Mouse (Mus musculus): ENCODE results near the gene Fbxo44.
A peak's percentile ranks its signal among the peaks of the same experiment; 100 is the strongest.
"Not testable (repeated sequence)": the region's sequence is repeated elsewhere in the genome, so short reads cannot be mapped to it uniquely, and the experiment has no call there.

The Fbxo44 gene

DNA sequence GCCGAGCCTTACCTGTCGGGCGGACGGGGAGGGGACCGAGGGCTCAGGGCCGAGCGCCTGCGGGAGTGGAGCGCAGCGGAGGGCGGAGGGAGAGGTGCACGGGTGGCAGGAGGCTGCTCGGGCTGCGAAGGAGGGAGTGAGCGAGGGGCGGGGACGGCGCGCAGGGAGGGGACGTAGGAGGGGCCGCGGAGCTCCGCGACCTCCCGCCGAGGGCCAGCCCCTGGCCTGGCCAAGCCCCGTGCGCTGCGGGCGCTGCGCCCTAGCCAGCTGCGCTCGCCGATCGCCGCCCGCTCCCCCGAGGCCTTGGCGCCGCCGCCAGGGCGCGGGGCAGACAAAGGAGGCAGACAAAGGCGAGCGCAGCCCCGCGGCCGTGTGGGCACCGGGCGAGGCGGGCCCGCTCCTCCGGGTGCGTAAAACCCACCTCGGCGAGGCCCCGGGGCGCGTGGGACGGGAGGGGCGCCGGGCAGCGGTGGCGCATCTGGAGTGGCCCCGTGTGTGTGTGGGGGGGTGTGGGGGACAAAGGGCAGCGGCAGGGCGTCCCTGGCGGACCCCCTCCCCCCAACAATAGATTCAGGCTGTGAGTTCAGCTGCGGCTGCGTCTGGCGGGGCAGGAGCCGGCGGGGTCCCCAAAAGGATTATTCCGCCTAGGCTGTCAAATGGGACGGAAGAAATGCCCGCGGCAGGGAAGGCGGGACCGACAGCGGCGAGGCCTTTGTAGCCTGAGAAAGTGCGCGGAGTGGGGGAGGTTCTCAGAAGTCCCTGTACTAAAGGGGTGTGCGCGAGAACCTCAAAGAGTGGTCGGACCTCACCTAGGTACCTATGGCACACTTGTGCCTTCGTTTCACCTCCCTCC, 29.5 kb downstream of the Fbxo44 start, which contains the start of gene Draxin:
TSS of gene Draxin (minus strand) at position 138 of the 853 bp plus-strand sequence.
- peak; percentile 67 for DNase-seq (ENCODE audit: low read depth, low spot score)

DNA sequence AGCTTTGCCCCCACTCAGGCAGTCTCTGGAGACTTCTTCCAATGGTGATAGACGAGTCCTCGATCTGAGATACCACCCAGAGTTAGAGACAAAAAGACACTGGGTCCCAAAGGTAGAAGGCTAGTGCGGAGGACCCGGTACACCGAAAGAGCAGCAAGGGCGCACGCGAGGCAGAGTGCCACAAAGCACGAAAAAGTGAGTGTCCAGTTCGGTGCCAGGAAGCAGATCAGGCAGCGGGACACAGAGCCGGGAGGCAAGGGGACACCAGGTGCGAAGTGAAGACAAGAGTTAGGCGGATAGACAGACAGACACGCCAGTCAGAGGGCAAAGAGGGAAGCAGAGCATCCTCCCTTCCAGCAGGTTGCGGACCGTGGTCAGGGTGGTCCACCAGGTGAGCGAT, 30.1 kb downstream of the Fbxo44 start, which contains the start of gene Mad2l2:
TSS of gene Mad2l2 (plus strand) at position 252 of the 400 bp plus-strand sequence.
- no peak for DNase-seq (ENCODE audit: low read depth, low spot score)

DNA sequence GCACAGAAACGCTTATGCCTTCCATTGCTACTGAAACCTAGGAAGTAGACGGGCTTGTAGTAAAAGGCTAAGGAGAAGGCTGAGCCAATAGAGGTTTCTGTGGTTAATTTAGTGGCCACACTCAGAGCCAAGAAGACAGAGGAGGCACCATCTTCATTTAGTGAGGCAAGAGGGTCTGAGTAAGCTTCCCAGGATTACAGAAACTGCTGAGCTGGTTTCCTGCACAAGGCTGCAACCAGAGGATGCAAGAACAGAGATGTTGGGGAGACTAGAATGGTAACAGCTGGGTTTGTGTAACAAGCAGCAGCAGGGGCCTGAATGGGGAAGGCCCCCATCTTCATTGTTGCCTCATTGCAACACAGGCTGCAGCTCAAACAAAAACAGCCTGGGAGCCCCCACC, 31.6 kb downstream of the Fbxo44 start:
- no peak for DNase-seq (ENCODE audit: low read depth, low spot score)

DNA sequence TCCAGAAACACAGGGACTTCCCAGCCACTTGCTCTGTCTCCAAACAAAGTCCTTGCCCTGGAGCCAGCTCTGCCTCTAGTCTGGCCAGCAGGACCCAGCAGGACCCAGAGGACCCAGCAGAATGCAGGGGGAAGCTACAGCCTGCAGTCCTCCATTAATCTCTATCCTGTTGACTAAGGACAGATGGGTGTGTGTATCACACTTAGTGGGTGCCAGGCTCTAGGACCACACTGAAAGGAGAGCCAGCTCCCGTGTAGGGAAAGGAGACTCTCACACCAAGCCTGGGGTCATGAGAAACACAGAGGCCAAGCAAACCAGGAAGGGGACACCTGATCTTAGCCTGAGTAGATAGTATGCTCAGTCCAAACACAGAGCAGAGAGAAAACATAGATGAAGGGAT, 32.0 kb downstream of the Fbxo44 start:
- no peak for DNase-seq (ENCODE audit: low read depth, low spot score)

DNA sequence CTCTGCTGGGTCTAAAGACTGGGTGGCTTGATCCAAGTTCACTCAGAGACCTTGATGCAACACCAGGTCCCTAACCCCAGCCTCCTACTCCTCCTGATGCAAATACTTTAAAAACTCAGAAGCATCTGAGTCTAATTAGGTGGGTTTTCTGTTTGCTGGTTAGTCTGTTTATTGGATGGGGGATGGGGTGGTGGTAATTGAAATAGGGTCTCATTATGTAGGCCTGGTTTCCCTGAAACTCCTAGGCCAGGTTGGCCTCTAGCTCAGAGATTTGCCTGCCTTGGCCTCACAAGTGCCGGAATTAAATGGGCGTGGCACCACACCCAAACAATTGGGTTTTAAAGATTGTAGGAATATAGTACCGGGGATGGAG, 37.6 kb downstream of the Fbxo44 start:
- no peak for DNase-seq (ENCODE audit: low read depth, low spot score)

DNA sequence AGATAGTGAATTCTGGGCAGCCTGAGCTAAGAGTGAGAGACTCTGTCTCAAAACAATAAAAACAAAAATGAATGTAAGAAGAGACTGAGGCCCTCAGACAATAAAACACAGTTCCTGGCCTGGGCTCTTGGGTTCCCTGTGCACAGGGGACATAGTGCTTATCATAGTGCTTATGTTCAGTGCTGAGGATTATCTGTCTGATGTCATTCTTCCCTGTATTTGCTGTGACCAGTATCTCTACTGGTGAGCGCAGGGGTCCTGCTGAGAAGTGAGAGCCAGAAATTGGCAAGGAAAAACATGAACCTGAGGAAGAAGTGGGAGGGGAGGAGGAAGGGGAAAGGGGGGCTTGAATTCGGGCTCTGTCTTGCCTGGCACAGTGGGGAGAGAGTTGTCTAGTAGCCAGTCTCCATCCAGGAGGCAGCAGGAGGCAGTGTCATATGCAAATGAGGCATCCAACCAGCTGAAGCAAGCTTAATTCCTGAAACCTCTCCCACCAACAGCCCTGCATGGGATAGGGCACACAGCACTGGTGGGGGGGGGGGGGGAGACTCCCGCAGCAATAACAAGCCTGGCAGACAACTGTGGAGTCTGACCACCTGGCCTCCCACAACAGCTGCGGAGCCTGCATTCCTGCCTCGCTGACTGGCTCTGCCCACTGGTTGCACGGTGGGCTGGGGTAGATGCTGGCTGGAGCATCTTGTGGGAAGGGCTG, 38.1 kb downstream of the Fbxo44 start:
- no peak for DNase-seq (ENCODE audit: low read depth, low spot score)

DNA sequence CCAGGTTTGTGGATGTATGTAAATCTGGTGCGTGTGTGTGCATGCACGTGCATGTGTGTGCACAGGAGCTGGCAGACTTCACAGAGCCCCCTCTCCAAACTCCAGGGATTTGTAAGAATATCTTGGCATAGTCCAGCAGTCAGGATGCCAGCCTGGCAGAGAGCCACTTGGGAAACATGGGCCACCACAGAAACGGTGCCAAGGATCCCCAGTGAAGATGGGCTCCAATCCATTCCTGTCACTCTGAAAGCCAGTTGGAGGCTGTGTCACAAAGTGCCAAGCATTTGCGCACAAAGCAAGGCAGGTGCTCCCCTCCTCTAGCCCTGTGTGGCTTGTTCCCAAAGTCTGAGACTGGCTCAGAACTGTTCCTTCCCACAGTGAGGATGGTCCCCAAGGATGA, 38.9 kb downstream of the Fbxo44 start:
- DNase-seq (ENCODE audit: low read depth, low spot score), result no peak

DNA sequence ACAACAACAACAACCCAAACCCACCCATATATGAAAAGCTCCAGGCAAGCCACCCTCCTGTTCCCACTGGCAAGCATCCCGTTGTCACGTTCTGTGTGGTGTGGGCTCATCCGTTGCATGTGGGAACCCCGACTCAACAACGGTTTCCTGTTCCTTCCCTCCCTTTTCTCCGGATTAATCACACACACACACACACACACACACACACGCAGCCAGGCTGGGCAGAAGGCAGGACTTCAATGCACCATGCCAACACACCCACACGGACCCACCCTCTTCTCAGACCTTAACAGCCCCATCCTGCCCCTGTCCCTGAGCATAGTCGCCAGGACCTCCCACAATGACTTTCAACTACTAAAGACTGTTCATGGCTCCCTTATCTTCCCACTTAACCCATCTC, 39.7 kb downstream of the Fbxo44 start:
- no peak for DNase-seq (ENCODE audit: low read depth, low spot score)

DNA sequence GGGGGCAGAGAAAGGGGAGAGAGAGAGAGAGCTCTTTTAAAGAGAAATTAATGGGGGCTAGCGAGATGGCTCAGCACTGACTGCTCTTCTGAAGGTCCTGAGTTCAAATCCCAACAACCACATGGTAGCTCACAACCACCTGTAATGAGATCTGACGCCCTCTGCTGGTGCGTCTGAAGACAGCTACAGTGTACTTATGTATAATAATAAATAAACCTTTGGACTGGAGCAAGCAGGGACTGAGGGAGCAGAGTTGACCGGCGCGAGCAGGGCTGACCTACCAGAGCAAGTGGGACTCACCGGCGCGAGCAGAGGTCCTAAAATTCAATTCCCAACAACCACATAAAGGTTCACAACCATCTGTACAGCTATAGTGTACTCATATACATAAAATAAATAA, 40.7 kb downstream of the Fbxo44 start:
- DNase-seq (ENCODE audit: low read depth, low spot score), result not testable (repeated sequence)

DNA sequence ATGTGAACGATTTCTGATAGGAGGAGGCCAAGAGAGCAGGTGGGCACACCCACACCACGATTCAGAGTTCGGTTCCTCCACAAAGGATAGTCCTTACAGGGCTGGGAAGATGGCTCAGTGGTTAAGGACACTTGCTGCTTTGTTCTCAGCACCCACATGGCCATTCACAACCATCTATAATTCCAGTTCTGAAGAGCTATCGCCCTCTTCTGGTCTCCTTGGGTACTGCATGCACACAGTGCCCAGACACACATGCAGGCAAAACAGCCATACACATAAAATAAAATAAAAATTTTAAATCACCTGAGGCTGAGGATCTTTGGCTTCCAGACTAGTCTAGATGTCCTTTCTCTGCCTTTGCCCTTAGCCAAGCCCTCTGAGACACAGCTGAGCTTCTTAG, 42.9 kb downstream of the Fbxo44 start:
- no peak for DNase-seq (ENCODE audit: low read depth, low spot score)

DNA sequence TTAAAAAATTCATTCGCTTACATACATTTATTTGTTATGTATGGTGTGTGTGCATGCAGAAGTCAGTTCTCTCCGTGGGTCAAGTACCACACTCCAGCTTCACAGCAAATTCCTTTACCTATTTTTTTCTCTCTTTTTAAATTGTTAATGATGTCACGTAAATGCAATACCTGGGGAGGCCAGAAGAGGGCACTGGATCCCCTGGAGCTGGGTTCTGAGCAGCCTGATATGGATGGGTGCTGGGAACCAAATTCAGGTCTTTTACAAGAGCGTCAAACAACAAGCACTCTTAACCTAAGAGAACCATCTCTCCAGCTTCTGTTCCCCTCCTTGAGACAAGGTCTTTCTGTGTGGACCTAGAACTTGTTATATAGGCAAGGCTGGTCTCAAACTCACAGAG, 43.6 kb downstream of the Fbxo44 start:
- no peak for DNase-seq (ENCODE audit: low read depth, low spot score)

DNA sequence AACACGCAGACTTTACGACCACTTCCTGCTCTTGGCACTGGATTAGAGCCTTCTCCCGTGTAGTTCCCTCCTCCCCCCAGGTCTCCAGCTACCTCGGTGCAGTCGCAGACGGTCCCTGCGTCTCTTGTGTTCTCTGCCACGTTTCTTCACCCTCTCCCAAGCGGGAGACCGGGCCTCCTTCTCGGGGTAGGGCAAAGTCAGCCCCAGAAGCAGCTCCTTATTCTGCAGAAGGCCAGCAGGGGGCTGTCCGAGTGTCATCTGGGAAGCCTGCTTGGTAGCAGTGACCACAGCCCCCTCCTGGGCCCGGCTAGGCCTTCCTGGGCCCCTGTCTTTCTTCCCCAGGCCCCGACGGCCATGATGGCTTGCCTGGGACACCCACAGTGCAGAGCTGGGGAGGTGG, 44.8 kb downstream of the Fbxo44 start:
- no peak for DNase-seq (ENCODE audit: low read depth, low spot score)

DNA sequence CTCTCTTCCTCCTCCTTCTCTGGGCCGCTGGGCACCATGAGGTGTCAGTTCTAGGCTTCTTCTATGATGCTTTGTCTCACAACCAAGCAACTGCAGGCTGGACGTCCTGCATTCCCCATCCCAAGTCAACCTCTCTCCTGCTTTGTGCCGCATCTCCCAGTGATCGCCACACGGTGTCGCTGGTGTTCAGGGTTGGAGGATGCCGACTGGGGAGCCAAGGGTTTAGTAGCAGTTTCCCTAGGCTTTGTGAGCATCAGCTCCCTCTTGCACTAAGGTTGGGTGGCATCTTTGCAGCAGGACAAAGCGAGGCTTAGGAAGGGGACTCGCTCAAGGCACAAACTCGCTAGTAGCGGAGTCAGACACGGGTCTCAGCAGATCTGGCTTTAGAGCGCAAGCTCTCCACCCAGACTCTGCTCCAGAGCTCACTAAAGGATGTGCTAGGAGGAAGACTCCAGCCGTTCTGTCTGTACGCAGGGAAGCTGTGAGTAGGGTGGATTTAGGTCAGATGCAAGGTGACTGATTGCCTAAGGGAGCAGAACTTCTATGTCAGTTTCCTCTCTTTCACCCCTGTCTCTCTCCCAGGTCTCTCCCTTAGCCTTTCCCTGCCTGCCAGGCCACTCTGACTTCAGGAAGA, 45.4 kb downstream of the Fbxo44 start:
- peak; percentile 83 for DNase-seq (ENCODE audit: low read depth, low spot score)

DNA sequence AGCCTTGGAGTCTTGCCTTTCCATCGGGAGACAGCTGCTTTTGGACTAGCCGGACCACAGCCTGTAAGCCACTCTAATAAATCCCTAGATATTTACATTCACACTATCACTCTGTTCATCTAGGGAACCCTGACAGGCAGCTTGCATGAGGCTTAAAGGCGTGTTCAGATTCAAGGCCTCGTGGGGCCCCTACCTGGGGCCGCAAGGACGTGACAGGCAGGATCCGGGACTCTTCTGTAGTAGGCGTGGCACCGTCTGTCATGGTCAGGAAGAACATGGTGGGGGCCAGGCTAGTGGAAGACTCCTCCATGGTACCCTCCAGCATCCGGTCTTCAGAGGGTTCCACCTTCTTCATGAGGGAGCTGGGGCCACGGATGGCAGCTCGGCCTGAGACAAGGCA, 47.8 kb downstream of the Fbxo44 start:
- no peak for DNase-seq (ENCODE audit: low read depth, low spot score)

DNA sequence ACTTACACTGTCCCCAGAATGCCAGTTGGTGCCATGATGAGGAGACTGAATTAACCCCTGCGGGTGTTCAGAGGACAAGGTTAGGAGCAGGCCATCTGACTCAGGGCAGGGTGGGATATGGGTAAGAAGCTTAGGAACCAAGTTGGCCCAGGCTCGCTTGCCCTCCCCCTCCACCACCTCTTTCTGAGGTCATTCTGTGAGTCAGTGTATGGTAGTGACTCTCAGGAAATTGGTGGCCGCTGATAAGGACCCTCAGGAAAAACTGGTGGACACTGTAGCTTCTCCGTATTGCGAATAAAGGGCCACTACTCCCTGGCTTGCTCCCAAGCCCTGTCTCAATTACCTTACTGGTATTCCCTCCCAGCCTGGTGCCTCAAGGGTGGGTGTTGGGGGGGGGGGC, 51.1 kb downstream of the Fbxo44 start:
- no peak for DNase-seq (ENCODE audit: low read depth, low spot score)

DNA sequence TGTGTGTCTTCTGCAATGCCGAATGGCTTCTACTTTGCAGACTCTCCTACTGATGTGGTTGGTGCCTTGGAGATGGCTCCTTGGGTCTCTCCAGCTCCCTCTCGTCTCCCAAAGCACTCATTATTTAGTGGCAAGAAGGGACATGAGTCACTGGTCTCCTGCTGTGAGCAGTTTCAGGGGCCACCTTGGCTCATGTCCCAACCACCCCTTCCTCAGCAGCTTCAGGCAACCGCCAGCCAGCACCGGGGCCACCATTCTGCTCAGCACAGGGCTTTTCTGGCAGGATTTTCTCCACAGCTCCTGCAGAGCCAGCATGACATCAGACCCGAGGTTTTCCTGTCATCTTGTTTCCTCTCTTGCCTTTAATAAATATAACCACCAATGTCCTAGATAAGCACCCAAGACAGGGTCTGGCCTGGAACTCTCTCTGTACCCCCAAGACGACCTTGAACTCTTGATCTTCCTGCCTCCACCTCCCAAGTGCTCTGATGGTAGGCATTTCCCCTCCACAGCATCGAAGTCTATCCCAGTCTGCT, 51.6 kb downstream of the Fbxo44 start:
- DNase-seq (ENCODE audit: low read depth, low spot score), result no peak

DNA sequence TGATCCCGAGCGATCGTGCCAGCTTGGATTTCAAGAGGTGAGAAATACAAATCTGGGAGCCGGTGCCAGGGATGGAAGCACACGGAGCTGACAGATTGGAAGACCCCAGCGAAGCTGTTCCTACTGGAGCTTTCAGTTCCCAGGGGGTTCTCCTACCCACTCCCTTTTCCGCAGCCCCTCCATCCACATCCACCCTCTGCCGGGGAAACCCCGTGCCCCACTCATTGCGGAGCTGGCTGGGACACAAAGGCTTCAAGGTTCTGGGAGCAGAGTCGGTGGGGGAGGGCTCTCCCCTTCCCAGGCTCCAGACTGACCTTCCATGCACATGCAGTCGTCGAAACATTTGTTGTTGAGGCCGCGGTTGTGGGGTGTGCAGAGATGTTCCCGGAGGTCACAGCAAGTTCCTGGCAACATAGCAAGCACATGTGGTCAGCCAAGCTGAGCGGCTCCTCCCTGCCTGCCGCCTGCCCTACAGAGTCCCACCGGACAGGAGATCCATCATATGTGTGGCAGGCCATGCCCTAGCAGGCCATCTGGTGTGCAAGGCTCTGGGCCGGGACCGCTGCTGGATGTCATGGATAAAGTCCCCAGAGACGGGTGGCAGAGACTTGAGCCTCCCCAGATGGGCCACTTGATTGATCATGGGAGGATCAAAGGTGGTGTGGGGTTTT, 52.5 kb downstream of the Fbxo44 start:
- no peak for DNase-seq (ENCODE audit: low read depth, low spot score)

DNA sequence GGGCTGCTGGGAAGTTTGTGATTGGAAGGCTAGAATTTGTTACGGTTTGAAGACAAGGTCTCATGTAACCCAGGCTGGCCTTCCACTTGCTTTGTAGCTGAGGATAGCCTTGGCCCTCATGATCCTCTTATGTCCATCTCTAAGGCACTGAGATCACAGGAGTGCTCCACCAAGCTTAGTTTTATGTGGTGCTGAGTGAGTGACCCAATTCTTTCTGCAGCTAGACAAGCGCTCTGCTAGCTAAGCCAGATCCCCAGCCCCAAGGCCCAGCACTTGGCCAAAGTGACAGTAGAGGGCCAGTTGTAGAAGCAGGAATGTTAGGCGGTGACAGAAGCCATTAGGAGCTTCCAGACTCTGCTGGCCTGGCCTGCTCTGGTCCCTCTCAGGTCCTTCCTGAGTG, 56.1 kb downstream of the Fbxo44 start:
- no peak for DNase-seq (ENCODE audit: low read depth, low spot score)
